Mouse (Mus musculus): ENCODE results near the gene Mgmt. TPM values are rescaled to one million over a fixed set of nuclear protein-coding genes. Genes with fewer than 3 reads are reported as not detected.

Mgmt gene
- total and polyA plus RNA-seq, 3 experiments: not detected

DNA sequence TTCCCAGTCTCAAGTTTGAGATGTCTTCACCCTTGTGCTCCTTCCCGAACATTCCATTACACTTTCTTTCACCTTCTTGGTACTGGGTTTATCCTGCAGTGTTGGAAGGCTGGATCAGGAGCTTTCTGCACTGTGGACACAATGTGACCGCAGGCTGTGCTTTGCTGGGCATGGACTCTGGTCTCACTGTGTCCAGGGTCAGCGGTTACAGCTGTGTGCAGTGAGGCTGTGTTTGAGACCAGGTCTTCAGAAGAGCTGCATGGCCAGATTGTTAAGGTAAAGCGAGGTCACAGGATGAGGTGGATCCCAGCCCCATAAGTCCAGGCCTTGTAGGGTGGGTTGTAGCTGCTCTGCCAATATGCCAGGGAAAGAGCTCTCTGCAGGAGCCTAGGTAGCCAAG, 18.5 kb downstream of the Mgmt start:
- H3K4me1 ChIP-seq (ENCODE audit: control insufficient read depth in 1 of 2, insufficient read depth in 2 of 2, low read length in 2 of 2): no peaks in the 10 kb centered on the region
- no peaks in the 10 kb centered on the region for H3K36me3 ChIP-seq (ENCODE audit: control insufficient read depth in 1 of 2, insufficient read depth in 2 of 2, low read length in 2 of 2)
- no peaks in the 10 kb centered on the region for H3K27me3 ChIP-seq (ENCODE audit: control insufficient read depth in 1 of 2, insufficient read depth in 2 of 2, low read length in 2 of 2)
- H3K79me2 ChIP-seq (ENCODE audit: control insufficient read depth, insufficient read depth, low read length, poor library complexity): no peaks in the 10 kb centered on the region
- TF ChIP-seq ELF1 (IDR thresholded peaks at IDR 0.05; ENCODE audit: low read depth, low read length) (no peak), ETS1 (IDR thresholded peaks at IDR 0.05; ENCODE audit: low read depth, low read length) (no peak), USF1 (IDR thresholded peaks at IDR 0.05; ENCODE audit: low read depth, low read length) (no peak), EP300 (IDR thresholded peaks at IDR 0.05; ENCODE audit: low read depth in 1 of 2, low read length in 2 of 2) (no peak), UBTF (IDR thresholded peaks at IDR 0.05; ENCODE audit: borderline replicate concordance, insufficient read depth, low read depth, low read length) (no peak), POLR2A (IDR thresholded peaks at IDR 0.05; ENCODE audit: control insufficient read depth in 1 of 2, insufficient read depth in 1 of 2, low read depth in 1 of 2, low read length in 2 of 2, poor library complexity in 1 of 2) (no peak), MEF2A (IDR thresholded peaks at IDR 0.05; ENCODE audit: extremely low read depth, insufficient replicate concordance, low read depth, low read length, poor library complexity, severe bottlenecking) (no peak), SIN3A (IDR thresholded peaks at IDR 0.05; ENCODE audit: low read length) (no peak), GATA1 (IDR thresholded peaks at IDR 0.05; ENCODE audit: low read depth, low read length) (no peak)
- DNase-seq (ENCODE audit: low read depth, low spot score): no peak
- no peaks in the 10 kb centered on the region for H3K9me3 ChIP-seq (replicated peaks; ENCODE audit: insufficient read depth, low read length)
- no peak overlapping the region for H3K9ac ChIP-seq (ENCODE audit: control insufficient read depth, low read depth, low read length, poor library complexity, severe bottlenecking)
- H3K4me3 ChIP-seq (ENCODE audit: control insufficient read depth in 1 of 2, insufficient read depth in 1 of 2, low read depth in 2 of 2, low read length in 2 of 2): no peak overlapping the region
- H3K27ac ChIP-seq (ENCODE audit: control insufficient read depth, low read depth, low read length): no peak overlapping the region

GRCm38 (mm10) chr7:136916021-136916420, 21.6 kb downstream of the Mgmt start:
- Histone ChIP-seq H3K9me3 (replicated peaks; ENCODE audit: insufficient read depth, low read length) (no peaks in the 10 kb centered on the region), H3K79me2 (ENCODE audit: control insufficient read depth, insufficient read depth, low read length, poor library complexity) (no peaks in the 10 kb centered on the region), H3K27ac (ENCODE audit: control insufficient read depth, low read depth, low read length) (no peak overlapping the region), H3K4me3 (ENCODE audit: control insufficient read depth in 1 of 2, insufficient read depth in 1 of 2, low read depth in 2 of 2, low read length in 2 of 2) (no peak overlapping the region), H3K4me1 (ENCODE audit: control insufficient read depth in 1 of 2, insufficient read depth in 2 of 2, low read length in 2 of 2) (no peaks in the 10 kb centered on the region), H3K9ac (ENCODE audit: control insufficient read depth, low read depth, low read length, poor library complexity, severe bottlenecking) (no peak overlapping the region), H3K27me3 (ENCODE audit: control insufficient read depth in 1 of 2, insufficient read depth in 2 of 2, low read length in 2 of 2) (no peaks in the 10 kb centered on the region), H3K36me3 (ENCODE audit: control insufficient read depth in 1 of 2, insufficient read depth in 2 of 2, low read length in 2 of 2) (no peaks in the 10 kb centered on the region)
- TF ChIP-seq RCOR1 (IDR thresholded peaks at IDR 0.05; ENCODE audit: low read depth, low read length) (no peak), GABPA (IDR thresholded peaks at IDR 0.05; ENCODE audit: low read depth, low read length) (no peak), RAD21 (IDR thresholded peaks at IDR 0.05; ENCODE audit: low read depth, low read length) (no peak), USF1 (IDR thresholded peaks at IDR 0.05; ENCODE audit: low read depth, low read length) (no peak), KAT2A (conservative IDR thresholded peaks at IDR 0.05; ENCODE audit: low read depth, low read length) (no peak), SMC3 (IDR thresholded peaks at IDR 0.05; ENCODE audit: low read depth, low read length) (no peak), EP300 (IDR thresholded peaks at IDR 0.05; ENCODE audit: low read depth in 1 of 2, low read length in 2 of 2) (no peak), NELFE (IDR thresholded peaks at IDR 0.05; ENCODE audit: low read depth, low read length) (no peak), USF2 (IDR thresholded peaks at IDR 0.05; ENCODE audit: borderline replicate concordance in 1 of 2, insufficient read depth in 1 of 2, low read depth in 1 of 2, low read length in 2 of 2) (no peak), HCFC1 (IDR thresholded peaks at IDR 0.05; ENCODE audit: low read depth, low read length) (no peak), CHD2 (IDR thresholded peaks at IDR 0.05; ENCODE audit: low read length) (no peak), E2F4 (IDR thresholded peaks at IDR 0.05; ENCODE audit: borderline replicate concordance, low read depth, low read length) (no peak)
- no peak for DNase-seq (ENCODE audit: low read depth, low spot score)
